Mouse (Mus musculus): ENCODE measurements around the gene Tatdn3.

The Tatdn3 gene

GRCm38 (mm10) chr1:191062781-191063485 is at the start of gene Tatdn3, which contains the start of gene Nsl1:
Tatdn3 (minus strand) TSS chr1:191062932.
Nsl1 (plus strand) TSS chr1:191063012.
- peak; percentile 90 to 98 for DNase-seq (ENCODE audit: inconsistent age in 2 of 2, low spot score in 1 of 2)

- DNase-seq (ENCODE audit: inconsistent age in 2 of 2, low spot score in 1 of 2): no peak
Observed at GRCm38 (mm10) chr1:191111146-191111545, 48.4 kb upstream of the Tatdn3 start.

DNA sequence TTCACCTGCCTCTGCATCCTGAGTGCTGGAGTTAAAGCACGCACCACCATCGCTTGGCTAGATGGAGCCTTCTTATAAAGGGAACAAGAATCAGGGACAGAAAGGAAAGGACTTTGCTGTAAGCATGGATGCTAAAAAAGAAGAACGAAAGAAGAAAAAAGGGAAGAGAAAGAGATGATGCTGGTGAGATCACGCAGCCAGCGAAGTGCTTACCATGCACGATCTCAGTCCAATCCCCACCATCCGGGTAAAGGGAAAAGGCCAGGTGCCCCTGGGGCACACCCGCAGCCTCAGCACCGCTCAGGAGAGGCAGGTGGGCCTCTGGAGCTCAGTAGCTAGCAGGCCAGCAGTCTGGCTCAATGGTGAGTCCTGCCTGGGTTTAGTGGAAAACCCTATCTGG is 47.2 kb upstream of the Tatdn3 start:
- DNase-seq (ENCODE audit: inconsistent age in 2 of 2, low spot score in 1 of 2): no peak

- DNase-seq (ENCODE audit: inconsistent age in 2 of 2, low spot score in 1 of 2): no peak
Observed at GRCm38 (mm10) chr1:191107306-191107705, 44.6 kb upstream of the Tatdn3 start.

DNA sequence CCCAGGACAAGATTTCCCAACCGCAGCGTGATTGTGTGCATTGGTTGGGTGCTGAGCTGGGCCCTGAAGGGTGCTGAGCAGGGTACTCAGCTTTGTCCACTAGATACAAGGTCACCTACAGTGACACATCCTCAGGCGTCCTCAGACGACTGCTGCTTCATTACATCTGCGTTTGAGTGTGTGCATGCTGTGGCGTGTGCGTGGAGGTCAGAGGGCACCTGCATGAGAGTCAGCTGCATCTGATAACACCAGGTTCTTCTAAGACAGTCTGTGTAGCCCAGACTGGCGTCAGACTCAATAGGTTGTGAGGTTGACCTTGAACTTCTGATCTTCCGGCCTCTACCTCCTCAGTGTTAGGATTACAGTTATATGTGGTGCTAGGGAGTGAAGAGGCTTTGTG is 42.5 kb upstream of the Tatdn3 start:
- no peak for DNase-seq (ENCODE audit: inconsistent age in 2 of 2, low spot score in 1 of 2)

DNA sequence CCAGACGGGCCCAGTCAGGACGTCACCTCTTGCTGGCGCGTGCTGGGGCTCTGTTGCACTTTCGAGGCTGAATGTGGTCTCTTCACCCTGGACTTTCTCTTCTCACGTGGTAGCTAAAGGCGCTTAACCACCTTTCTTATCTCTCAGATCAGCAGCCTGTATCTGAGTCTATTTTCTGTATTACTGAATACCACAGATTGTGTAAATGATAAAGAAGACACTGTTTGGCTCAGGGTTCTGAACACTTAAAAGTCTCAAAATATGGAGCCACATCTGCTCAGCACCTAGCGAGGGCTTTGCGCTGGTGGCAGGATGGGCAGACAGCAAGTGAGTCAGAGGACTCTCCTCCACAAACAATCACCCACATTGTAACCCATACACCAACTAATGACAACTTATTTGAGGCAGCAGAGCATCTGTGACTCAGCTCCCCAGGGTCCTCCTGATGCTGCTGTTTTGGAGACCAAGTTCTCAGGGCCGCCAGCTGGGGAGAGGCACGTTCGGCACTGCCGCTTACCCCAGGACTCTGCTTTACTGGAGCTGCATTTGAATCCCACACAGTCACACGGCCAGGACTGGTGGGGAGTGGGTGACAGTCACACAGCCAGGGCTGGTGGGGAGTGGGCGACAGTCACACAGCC is 40.1 kb upstream of the Tatdn3 start:
- no peak for DNase-seq (ENCODE audit: inconsistent age in 2 of 2, low spot score in 1 of 2)

- DNase-seq (ENCODE audit: inconsistent age in 2 of 2, low spot score in 1 of 2): peak in 1 of 2 experiments; percentile 56
Observed at GRCm38 (mm10) chr1:191099772-191100291, 37.1 kb upstream of the Tatdn3 start.

DNA sequence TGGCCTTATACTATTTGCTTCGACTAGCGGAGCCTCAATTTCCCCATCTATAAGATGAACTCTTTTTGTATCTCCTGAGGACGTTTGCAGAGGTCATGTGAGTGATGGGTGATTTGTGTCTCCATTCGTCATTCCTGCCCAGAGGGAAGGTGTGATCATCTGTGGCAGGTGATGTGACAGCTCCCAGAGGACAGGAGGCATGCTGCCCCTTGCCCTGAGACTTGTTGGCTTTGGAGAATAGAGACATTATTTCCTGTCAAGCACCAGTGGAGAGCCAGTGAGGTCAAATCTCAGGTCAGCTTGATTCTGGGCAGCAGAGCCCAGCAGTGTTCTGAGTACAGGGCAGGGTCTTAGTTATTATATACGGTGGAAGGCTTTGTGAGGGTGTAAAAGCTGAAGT is 36.4 kb upstream of the Tatdn3 start:
- DNase-seq (ENCODE audit: inconsistent age in 2 of 2, low spot score in 1 of 2): no peak

DNA sequence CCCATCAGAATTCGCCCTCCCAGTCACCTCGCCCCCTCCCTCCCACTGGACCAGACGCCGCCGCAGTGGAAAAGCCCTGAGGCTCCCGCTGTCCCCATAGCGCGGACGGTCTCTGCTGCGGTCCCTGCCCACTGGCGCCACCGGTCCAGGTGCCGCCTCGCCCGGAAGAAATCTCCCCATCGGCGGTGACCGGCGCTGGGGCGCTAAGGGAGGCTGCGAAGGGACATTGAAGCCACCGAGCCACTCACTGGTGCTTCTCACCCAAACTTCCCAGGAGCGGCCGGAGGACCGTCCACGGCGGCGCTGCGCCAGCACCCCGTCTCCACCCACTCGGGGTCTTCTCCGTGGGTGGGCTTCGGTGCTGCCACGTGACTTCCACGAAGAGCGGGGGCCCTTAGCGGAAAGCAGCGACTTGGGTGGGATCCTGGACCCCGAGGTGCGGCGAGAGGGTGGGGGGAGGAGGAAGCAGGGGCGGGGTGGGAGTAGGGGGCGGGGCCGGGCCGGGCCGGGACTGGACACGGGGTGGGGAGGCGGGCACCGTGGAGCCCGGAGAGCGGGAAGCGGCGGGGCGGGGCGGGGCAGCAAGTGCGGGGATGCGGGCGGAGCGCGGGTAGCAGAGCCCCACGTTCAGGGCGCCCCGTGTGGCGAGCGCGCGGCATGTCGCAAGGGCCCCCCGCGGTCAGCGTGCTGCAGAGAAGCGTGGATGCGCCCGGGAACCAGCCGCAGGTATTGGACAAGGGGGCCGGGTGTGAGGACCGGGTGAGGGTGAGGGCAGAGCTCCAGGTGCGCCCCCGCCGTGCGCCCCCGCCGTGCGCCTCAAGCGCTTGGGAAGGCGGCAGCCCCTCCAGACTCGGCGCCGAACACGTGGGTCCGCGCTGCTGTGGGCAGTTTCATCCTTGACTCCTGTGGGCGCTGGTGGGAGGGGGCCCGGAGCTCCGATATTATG is 35.3 kb upstream of the Tatdn3 start, which contains the start of gene Batf3:
TSS of gene Batf3 (plus strand) at position 46 of the 946 bp plus-strand sequence.
- peak; percentile 59 to 70 for DNase-seq (ENCODE audit: inconsistent age in 2 of 2, low spot score in 1 of 2)

DNA sequence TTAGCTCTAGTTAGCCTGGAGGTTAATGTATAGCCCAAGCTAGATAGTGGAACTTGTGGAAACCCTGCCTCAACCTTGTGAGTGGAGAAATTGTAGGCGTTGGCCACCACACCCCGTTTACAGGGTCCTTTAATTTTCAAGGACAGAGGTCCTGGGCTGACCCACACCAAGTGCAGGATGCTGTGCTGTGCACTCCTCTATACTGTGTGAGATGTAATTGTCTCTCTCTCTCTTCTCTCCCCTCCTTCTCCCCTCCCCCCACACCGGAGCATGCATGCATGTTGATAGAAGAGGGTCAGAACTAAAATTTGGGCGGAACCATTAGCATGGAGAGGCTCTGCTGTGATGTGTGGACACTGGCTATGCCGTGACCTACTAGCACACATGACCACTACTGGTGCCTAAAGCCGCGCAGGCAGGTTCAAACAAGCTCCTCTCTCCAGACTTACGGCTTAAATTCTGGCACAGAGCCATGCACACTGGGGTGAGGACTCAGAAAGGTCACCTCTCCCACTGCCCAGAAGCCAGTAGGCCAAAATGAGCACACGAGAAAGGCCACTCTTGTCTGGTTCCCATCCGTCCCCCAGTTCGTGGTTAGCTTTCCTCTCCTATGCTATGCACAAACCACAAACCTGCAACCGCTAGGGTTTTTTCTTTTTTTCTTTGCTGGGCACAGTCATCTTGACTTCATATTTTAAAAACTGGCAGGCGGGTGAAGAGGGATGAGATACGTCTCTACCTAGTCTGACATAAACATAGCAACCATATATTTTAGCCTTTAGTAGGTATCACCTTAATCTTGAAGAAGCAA is 34.3 kb upstream of the Tatdn3 start:
- peak in 1 of 2 experiments; percentile 36 for DNase-seq (ENCODE audit: inconsistent age in 2 of 2, low spot score in 1 of 2)

DNA sequence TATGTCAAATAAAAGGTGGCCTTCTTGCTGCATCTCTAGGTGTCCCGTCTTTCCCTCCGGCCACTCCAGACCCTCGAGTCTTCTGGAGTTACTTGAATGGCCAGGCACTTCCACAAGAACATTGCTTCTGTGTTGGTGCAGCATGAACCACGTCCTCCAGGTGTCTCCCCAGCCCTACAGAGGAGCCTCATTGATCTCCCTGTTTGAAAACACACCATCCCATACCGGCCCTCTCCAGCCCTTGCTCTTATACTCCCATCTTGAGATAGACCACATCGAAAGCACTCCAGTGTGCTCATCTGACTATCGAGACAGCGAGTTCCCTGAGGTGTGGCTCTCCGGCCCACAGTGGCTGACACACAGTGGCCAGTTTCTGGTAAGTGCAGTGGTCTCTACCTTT is 32.3 kb upstream of the Tatdn3 start:
- no peak for DNase-seq (ENCODE audit: inconsistent age in 2 of 2, low spot score in 1 of 2)

DNA sequence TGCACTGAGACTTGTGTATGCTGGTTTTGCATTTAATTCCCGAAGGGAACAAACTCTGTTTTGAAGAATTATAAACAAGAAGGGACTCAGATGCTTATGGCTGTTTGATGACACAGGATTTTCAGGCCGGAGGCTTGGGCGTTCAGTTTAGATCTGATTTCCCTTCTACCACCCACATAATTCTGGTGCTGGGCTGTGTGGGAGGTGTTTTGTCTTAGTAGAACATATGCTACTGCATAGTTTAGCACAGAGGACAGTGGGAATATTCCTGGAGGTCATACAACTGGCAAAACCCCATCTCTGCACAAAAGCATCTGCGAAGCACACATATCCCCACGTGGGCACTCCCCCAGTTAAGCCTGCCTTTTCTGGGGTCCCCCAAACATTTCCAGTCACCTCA is 30.8 kb upstream of the Tatdn3 start:
- no peak for DNase-seq (ENCODE audit: inconsistent age in 2 of 2, low spot score in 1 of 2)

- no peak for DNase-seq (ENCODE audit: inconsistent age in 2 of 2, low spot score in 1 of 2)
Observed at GRCm38 (mm10) chr1:191092050-191092449, 29.3 kb upstream of the Tatdn3 start.

- no peak for DNase-seq (ENCODE audit: inconsistent age in 2 of 2, low spot score in 1 of 2)
Observed at GRCm38 (mm10) chr1:191089355-191089754, 26.6 kb upstream of the Tatdn3 start.

GRCm38 (mm10) chr1:191087955-191088354 is 25.2 kb upstream of the Tatdn3 start:
- no peak for DNase-seq (ENCODE audit: inconsistent age in 2 of 2, low spot score in 1 of 2)

DNA sequence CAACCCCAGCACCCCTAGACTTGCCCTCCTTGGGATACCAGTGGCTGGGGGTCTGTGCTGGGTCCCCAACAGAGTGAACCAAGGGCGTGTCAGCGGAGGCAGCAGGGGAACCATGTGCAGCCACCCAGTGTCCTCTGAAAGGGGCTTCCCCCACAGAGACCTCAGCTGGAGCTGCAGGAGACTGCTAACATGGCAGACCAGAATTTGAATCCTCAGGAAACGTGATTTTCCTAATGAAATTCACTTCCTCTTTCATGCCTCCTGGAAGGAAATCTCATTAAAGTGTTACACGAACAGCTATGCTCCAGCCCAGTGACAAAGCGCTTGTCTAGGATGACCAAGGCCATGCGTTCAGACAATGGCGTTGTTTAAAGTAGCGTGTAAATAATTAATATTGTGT is 24.2 kb upstream of the Tatdn3 start:
- no peak for DNase-seq (ENCODE audit: inconsistent age in 2 of 2, low spot score in 1 of 2)

DNA sequence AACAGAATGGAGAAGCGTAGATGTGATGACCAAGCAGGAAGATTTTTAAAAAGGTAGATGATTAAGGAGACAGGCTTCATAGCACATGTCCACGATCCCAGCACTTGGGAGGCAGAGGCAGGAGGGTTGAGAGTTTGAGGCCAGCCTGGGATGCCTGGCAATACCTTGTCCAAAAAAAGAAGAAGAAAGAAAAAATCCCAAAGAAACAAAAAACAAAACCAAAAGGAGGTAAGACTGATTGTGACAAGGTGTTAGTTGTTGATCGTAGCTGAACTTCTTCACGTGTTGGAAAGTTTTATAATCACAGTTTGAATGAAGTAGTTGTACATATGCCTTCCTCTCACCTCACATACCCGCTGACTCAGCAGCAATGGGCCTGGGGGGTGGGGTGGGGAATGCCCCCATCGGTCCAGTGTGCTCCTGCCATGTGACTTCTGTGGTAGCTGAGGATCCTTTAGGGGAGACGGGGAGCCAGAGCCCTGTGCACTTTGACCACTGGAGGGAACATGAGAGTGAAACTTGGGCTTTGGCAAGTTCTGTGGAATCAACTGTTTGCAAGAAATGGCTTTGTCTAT is 23.7 kb upstream of the Tatdn3 start:
- DNase-seq (ENCODE audit: inconsistent age in 2 of 2, low spot score in 1 of 2): no peak

DNA sequence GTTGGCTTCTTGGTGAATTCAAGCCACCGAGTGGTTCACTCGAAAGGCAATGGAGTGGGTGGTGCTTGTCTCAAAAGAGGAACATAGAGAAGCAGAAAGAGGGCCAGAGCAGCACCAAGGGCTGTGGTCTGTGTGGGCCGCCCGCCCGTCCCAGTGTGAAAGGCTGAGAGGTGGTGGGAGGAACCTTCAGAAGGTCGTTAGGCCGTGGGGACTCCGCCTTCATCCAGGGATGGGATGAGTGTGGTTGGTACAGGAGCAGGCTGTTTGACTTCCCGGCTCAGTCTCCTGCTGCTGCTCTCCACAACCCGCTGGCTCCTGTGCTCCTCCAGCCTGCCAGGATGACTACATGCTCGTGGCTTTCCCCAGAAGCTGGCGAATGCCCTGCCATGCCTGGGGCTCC is 22.9 kb upstream of the Tatdn3 start:
- no peak for DNase-seq (ENCODE audit: inconsistent age in 2 of 2, low spot score in 1 of 2)

- peak; percentile 48 to 79 for DNase-seq (ENCODE audit: inconsistent age in 2 of 2, low spot score in 1 of 2)
Observed at GRCm38 (mm10) chr1:191084951-191085559, 22.3 kb upstream of the Tatdn3 start.

- no peak for DNase-seq (ENCODE audit: inconsistent age in 2 of 2, low spot score in 1 of 2)
Observed at GRCm38 (mm10) chr1:191083230-191083629, 20.5 kb upstream of the Tatdn3 start.
